Mouse (Mus musculus): ENCODE data around the gene Ccdc85b.

- TF ChIP-seq POLR2A (IDR thresholded peaks at IDR 0.05; ENCODE audit: borderline replicate concordance, control insufficient read depth, low read depth, low read length) (0 out of 2 replicates have a peak, but pooled peaks have one; percentile 9), CTCF (IDR thresholded peaks at IDR 0.05; ENCODE audit: control insufficient read depth, insufficient read depth, low read length) (peak; percentile 86)
Observed at GRCm38 (mm10) chr19:5463791-5464562, 6.3 kb upstream of the Ccdc85b start.
